Mouse (Mus musculus): ENCODE measurements around the gene Gm37240. TPM values are rescaled to one million over a fixed set of nuclear protein-coding genes. Genes with fewer than 3 reads are reported as not detected.
A peak's percentile ranks its signal among the peaks of the same experiment; 100 is the strongest.

The Gm37240 gene
- total RNA-seq, 1 experiment: 1.2 TPM

- TF ChIP-seq CHD2 (IDR thresholded peaks at IDR 0.05; ENCODE audit: low read depth, low read length): no peak
- no peak for TF ChIP-seq ZNF384 (IDR thresholded peaks at IDR 0.05; ENCODE audit: low read depth, low read length)
- TF ChIP-seq MAFK (IDR thresholded peaks at IDR 0.05; ENCODE audit: insufficient read depth, low read depth, low read length): no peak
- no peak for TF ChIP-seq ZC3H11A (IDR thresholded peaks at IDR 0.05; ENCODE audit: borderline replicate concordance, low read depth, low read length)
- peak; percentile 58; the same call in 1 of the 2 replicates for TF ChIP-seq HCFC1 (IDR thresholded peaks at IDR 0.05; ENCODE audit: borderline replicate concordance, insufficient read depth, low read length)
- Histone ChIP-seq H3K27ac (ENCODE audit: insufficient read depth, low read depth, low read length, poor library complexity, severe bottlenecking) (peak within 1 kb of the TSS; percentile 59; the same call in 1 of the 2 replicates), H3K4me3 (ENCODE audit: insufficient read depth in 1 of 2, low read depth in 1 of 2, low read length in 2 of 2, poor library complexity in 1 of 2, severe bottlenecking in 1 of 2) (peak within 1 kb of the TSS; percentile 81 to 86), H3K4me1 (ENCODE audit: control insufficient read depth in 2 of 2, insufficient read depth in 2 of 2, low read length in 2 of 2, poor library complexity in 1 of 2) (peaks cover 0 to under 1% of the 10 kb centered on the region in 2 experiments; a peak in 1 of 4 replicates), H3K36me3 (ENCODE audit: control insufficient read depth, insufficient read depth, low read length, poor library complexity, severe bottlenecking) (no peaks in the 10 kb centered on the region), H3K9me3 (ENCODE audit: control insufficient read depth, insufficient read depth, low read depth, low read length) (no peaks in the 10 kb centered on the region), H3K9ac (ENCODE audit: insufficient read depth, low read depth, low read length, poor library complexity, severe bottlenecking) (peak within 1 kb of the TSS; percentile 82)
- in situ Hi-C loops (cut with MboI; ENCODE audit: low sequenced_read_pairs in 2 of 2, unreplicated experiment in 2 of 2): no loop called here
- DNase-seq (ENCODE audit: low read depth, low spot score): peak; percentile 94
Measured at GRCm38 (mm10) chr3:84582023-84582912, 1305.0 kb downstream of the Gm37240 start, which contains the start of gene Arfip1. Gene Arfip1, minus strand, starts transcription at chr3:84582625.

DNA sequence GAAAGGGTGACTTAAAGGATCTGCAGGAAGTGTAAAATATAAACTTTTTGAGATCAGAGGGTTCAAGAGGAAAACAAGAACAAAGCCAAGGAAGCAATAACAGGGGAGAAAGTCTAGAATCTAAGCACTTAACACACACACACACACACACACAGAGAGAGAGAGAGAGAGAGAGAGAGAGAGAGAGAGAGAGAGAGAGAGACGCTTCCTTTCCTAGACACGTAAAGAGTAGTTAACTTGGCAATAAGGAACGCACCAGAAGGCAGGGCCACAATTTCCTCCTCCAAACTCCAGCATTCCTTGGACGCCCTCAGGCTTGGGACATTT, 1305.7 kb downstream of the Gm37240 start:
- TF ChIP-seq ZNF384 (IDR thresholded peaks at IDR 0.05; ENCODE audit: low read depth, low read length) (no peak), CHD2 (IDR thresholded peaks at IDR 0.05; ENCODE audit: low read depth, low read length) (no peak), HCFC1 (IDR thresholded peaks at IDR 0.05; ENCODE audit: borderline replicate concordance, insufficient read depth, low read length) (no peak), ZC3H11A (IDR thresholded peaks at IDR 0.05; ENCODE audit: borderline replicate concordance, low read depth, low read length) (no peak), MAFK (IDR thresholded peaks at IDR 0.05; ENCODE audit: insufficient read depth, low read depth, low read length) (no peak)
- H3K36me3 ChIP-seq (ENCODE audit: control insufficient read depth, insufficient read depth, low read length, poor library complexity, severe bottlenecking): no peaks in the 10 kb centered on the region
- in situ Hi-C loops (cut with MboI; ENCODE audit: low sequenced_read_pairs in 2 of 2, unreplicated experiment in 2 of 2): no loop called here

DNA sequence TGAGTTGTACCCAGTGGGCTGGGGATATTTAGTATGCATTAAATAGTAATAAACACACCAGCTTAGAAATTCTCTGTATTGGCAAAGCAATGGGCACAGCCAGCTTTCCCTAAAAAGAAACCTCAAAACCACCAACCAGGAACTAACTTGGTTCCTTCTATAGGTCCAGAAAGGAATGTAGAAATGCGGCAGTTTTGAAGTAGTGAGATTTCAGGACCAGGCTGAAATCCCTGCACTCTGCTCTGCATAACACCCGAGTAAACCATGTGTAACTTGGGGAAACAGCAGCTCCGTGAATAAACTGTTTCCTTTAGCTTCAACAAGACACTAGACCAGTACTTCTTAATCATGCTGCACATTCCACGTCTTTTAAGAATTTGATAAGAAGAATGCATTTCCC, 1306.6 kb downstream of the Gm37240 start:
- no peak overlapping the region for H3K4me3 ChIP-seq (ENCODE audit: insufficient read depth in 1 of 2, low read depth in 1 of 2, low read length in 2 of 2, poor library complexity in 1 of 2, severe bottlenecking in 1 of 2)
- peaks cover 2 to 5% of the 10 kb centered on the region in 2 experiments; a peak in 3 of 4 replicates for H3K4me1 ChIP-seq (ENCODE audit: control insufficient read depth in 2 of 2, insufficient read depth in 2 of 2, low read length in 2 of 2, poor library complexity in 1 of 2)
- TF ChIP-seq MAFK (IDR thresholded peaks at IDR 0.05; ENCODE audit: insufficient read depth, low read depth, low read length) (no peak), ZNF384 (IDR thresholded peaks at IDR 0.05; ENCODE audit: low read depth, low read length) (no peak), ZC3H11A (IDR thresholded peaks at IDR 0.05; ENCODE audit: borderline replicate concordance, low read depth, low read length) (no peak), CHD2 (IDR thresholded peaks at IDR 0.05; ENCODE audit: low read depth, low read length) (no peak), HCFC1 (IDR thresholded peaks at IDR 0.05; ENCODE audit: borderline replicate concordance, insufficient read depth, low read length) (no peak)
- DNase-seq (ENCODE audit: low read depth, low spot score): no peak
- no peaks in the 10 kb centered on the region for H3K36me3 ChIP-seq (ENCODE audit: control insufficient read depth, insufficient read depth, low read length, poor library complexity, severe bottlenecking)
- no peaks in the 10 kb centered on the region for H3K9me3 ChIP-seq (ENCODE audit: control insufficient read depth, insufficient read depth, low read depth, low read length)
- H3K9ac ChIP-seq (ENCODE audit: insufficient read depth, low read depth, low read length, poor library complexity, severe bottlenecking): no peak overlapping the region
- no peak overlapping the region for H3K27ac ChIP-seq (ENCODE audit: insufficient read depth, low read depth, low read length, poor library complexity, severe bottlenecking)
- in situ Hi-C loops (cut with MboI; ENCODE audit: low sequenced_read_pairs in 2 of 2, unreplicated experiment in 2 of 2): no loop called here

More for the DNA sequence above, 1305.7 kb downstream of the Gm37240 start:
- Histone ChIP-seq H3K27ac (ENCODE audit: insufficient read depth, low read depth, low read length, poor library complexity, severe bottlenecking) (peak overlapping the region; percentile 59; the same call in 1 of the 2 replicates), H3K9ac (ENCODE audit: insufficient read depth, low read depth, low read length, poor library complexity, severe bottlenecking) (peak overlapping the region; percentile 82), H3K9me3 (ENCODE audit: control insufficient read depth, insufficient read depth, low read depth, low read length) (no peaks in the 10 kb centered on the region), H3K4me1 (ENCODE audit: control insufficient read depth in 2 of 2, insufficient read depth in 2 of 2, low read length in 2 of 2, poor library complexity in 1 of 2) (peaks cover under 1 to 2% of the 10 kb centered on the region in 2 experiments; a peak in 3 of 4 replicates), H3K4me3 (ENCODE audit: insufficient read depth in 1 of 2, low read depth in 1 of 2, low read length in 2 of 2, poor library complexity in 1 of 2, severe bottlenecking in 1 of 2) (peak overlapping the region; percentile 81 to 86)
- DNase-seq (ENCODE audit: low read depth, low spot score): no peak

GRCm38 (mm10) chr3:84570501-84570900, 1316.8 kb downstream of the Gm37240 start:
- in situ Hi-C loops (cut with MboI; ENCODE audit: low sequenced_read_pairs in 2 of 2, unreplicated experiment in 2 of 2): no loop called here
- no peaks in the 10 kb centered on the region for H3K9me3 ChIP-seq (ENCODE audit: control insufficient read depth, insufficient read depth, low read depth, low read length)
- H3K36me3 ChIP-seq (ENCODE audit: control insufficient read depth, insufficient read depth, low read length, poor library complexity, severe bottlenecking): no peaks in the 10 kb centered on the region
- peaks cover 0 to 2% of the 10 kb centered on the region in 2 experiments; a peak in 1 of 4 replicates for H3K4me1 ChIP-seq (ENCODE audit: control insufficient read depth in 2 of 2, insufficient read depth in 2 of 2, low read length in 2 of 2, poor library complexity in 1 of 2)
- H3K9ac ChIP-seq (ENCODE audit: insufficient read depth, low read depth, low read length, poor library complexity, severe bottlenecking): no peak overlapping the region
- TF ChIP-seq CHD2 (IDR thresholded peaks at IDR 0.05; ENCODE audit: low read depth, low read length): no peak
- TF ChIP-seq ZC3H11A (IDR thresholded peaks at IDR 0.05; ENCODE audit: borderline replicate concordance, low read depth, low read length): no peak
- no peak for TF ChIP-seq HCFC1 (IDR thresholded peaks at IDR 0.05; ENCODE audit: borderline replicate concordance, insufficient read depth, low read length)
- TF ChIP-seq MAFK (IDR thresholded peaks at IDR 0.05; ENCODE audit: insufficient read depth, low read depth, low read length): no peak
- TF ChIP-seq ZNF384 (IDR thresholded peaks at IDR 0.05; ENCODE audit: low read depth, low read length): no peak
- DNase-seq (ENCODE audit: low read depth, low spot score): no peak
- no peak overlapping the region for H3K4me3 ChIP-seq (ENCODE audit: insufficient read depth in 1 of 2, low read depth in 1 of 2, low read length in 2 of 2, poor library complexity in 1 of 2, severe bottlenecking in 1 of 2)
- H3K27ac ChIP-seq (ENCODE audit: insufficient read depth, low read depth, low read length, poor library complexity, severe bottlenecking): no peak overlapping the region

Measured in ES-E14 (cell line).